Mouse (Mus musculus): ENCODE data around the gene Slc35b1.
A peak's percentile ranks its signal among the peaks of the same experiment; 100 is the strongest.

DNA sequence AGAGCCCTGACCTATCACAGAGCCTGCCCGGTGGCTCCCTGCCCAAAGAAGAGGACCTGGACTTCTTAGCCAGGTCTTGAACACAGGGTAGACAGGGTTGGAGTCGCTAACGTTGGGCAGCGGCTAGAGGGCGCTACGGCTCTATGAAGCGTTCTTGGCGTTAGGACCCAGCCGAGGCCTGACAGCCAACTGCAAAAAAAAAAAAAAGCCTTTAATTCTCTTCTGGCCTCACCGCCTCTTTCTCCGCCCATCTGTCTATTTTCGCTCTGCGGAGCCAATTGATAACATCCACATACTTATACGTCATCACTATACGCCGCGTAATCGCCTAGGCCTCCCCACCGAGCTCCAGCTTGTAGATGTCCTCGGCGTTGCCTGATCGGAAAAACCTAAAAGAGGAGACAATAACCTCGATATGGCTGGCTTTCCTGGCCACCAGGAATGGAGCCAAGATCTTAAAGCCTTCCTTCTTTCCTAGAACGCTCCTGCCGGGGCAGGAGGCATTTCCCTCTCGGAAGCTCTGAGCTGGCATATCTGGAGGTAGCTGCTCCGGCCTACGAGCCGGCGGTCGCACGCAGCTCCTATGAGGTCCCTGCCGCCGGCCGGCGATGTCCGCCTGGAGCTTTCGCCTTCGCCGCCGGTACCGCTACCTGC is at the start of gene Slc35b1:
- TF ChIP-seq CTCF (IDR thresholded peaks at IDR 0.05; ENCODE audit: low read depth, low read length) (peak; percentile 62), POLR2A (IDR thresholded peaks at IDR 0.05; ENCODE audit: borderline replicate concordance, low read depth, low read length) (no peak)
